Mouse (Mus musculus): ENCODE data around the gene Vmn1r27.

Vmn1r27 gene

GRCm38 (mm10) chr6:58218721-58219120 is at the start of gene Vmn1r27:
Vmn1r27 (minus strand) TSS chr6:58218821.
- DNase-seq, result no peak

GRCm38 (mm10) chr6:58261737-58262136 is 43.1 kb upstream of the Vmn1r27 start, which contains the start of gene Vmn1r28:
Vmn1r28 (plus strand) TSS chr6:58262037.
- no peak for DNase-seq

- no peak for DNase-seq
Observed at GRCm38 (mm10) chr6:58216119-58216518, 2.5 kb downstream of the Vmn1r27 start.

Measured in thymus, postnatal 14 days (tissue).